Mouse (Mus musculus): ENCODE data around the gene Ptpn5.

The Ptpn5 gene

GRCm38 (mm10) chr7:47108779-47109189 lies 24.7 kb downstream of the Ptpn5 start:
- Histone ChIP-seq H3K9me3 (ENCODE audit: low read length) (no peaks in the 10 kb centered on the region), H3K36me3 (ENCODE audit: insufficient read depth, low read length) (no peaks in the 10 kb centered on the region), H3K27me3 (ENCODE audit: insufficient read depth, low read length) (peaks cover 9% of the 10 kb centered on the region; the same call in 1 of the 2 replicates), H3K4me3 (replicated peaks; ENCODE audit: low read length) (no peak overlapping the region), H3K4me1 (replicated peaks; ENCODE audit: low read depth, low read length) (0 out of 2 replicates have a peak, but pooled peaks cover 3% of the 10 kb centered on the region)
- no peak for TF ChIP-seq NANOG (IDR thresholded peaks at IDR 0.05; ENCODE audit: borderline replicate concordance, low read length)
- TF ChIP-seq POU5F1 (IDR thresholded peaks at IDR 0.05; ENCODE audit: borderline replicate concordance, low read length), result no peak
- no peak for TF ChIP-seq CTCF (conservative IDR thresholded peaks at IDR 0.05; ENCODE audit: low read length)

- Histone ChIP-seq H3K4me3 (replicated peaks; ENCODE audit: low read length) (no peak overlapping the region), H3K9me3 (ENCODE audit: low read length) (no peaks in the 10 kb centered on the region), H3K27me3 (ENCODE audit: insufficient read depth, low read length) (peaks cover 2% of the 10 kb centered on the region; the same call in 1 of the 2 replicates), H3K36me3 (ENCODE audit: insufficient read depth, low read length) (no peaks in the 10 kb centered on the region), H3K4me1 (replicated peaks; ENCODE audit: low read depth, low read length) (0 out of 2 replicates have a peak, but pooled peaks cover 5% of the 10 kb centered on the region)
- TF ChIP-seq POU5F1 (IDR thresholded peaks at IDR 0.05; ENCODE audit: borderline replicate concordance, low read length) (no peak), NANOG (IDR thresholded peaks at IDR 0.05; ENCODE audit: borderline replicate concordance, low read length) (no peak), CTCF (conservative IDR thresholded peaks at IDR 0.05; ENCODE audit: low read length) (no peak)
Observed at GRCm38 (mm10) chr7:47106949-47107348, 26.5 kb downstream of the Ptpn5 start.

DNA sequence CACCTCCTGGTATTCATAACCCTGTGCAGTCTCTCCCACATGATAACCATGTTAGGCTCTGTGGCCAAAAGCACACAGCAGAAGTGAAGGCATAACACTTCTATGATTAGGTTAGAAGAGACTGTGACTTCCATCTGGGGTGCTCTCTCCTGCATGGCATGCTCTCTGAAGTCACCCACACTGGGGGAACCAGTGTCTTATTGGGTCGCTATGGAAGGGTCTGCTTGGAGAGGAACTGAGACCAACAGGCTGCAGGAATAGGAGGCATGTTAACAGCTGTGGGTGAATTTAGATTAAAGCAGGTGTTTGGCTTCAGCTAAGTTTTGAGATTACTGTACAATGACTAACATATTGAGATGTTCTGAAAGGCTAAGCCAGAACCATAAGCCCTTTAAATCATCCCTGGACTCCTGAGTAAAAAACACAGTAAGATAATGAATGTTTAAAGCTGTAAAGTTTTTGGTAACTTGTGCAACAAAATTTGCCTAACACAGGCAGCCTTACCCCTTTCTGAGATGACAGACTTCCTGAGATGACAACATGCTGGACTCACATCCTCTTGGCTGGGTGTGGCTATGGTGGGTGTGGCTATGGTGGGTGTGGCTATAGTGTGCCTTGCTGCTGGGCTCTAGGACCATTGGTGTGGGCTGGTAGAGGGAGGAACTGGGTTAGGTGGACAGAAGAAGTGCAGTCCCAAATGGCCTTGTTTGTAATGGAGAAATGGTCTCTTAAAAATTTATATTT lies 29.6 kb downstream of the Ptpn5 start:
- Histone ChIP-seq H3K36me3 (ENCODE audit: insufficient read depth, low read length) (no peaks in the 10 kb centered on the region), H3K27me3 (ENCODE audit: insufficient read depth, low read length) (0 out of 2 replicates have a peak, but pooled peaks cover 2% of the 10 kb centered on the region), H3K4me3 (replicated peaks; ENCODE audit: low read length) (no peak overlapping the region), H3K4me1 (replicated peaks; ENCODE audit: low read depth, low read length) (peaks cover 6% of the 10 kb centered on the region; the same call in 1 of the 2 replicates), H3K9me3 (ENCODE audit: low read length) (no peaks in the 10 kb centered on the region)
- TF ChIP-seq NANOG (IDR thresholded peaks at IDR 0.05; ENCODE audit: borderline replicate concordance, low read length) (no peak), POU5F1 (IDR thresholded peaks at IDR 0.05; ENCODE audit: borderline replicate concordance, low read length) (no peak), CTCF (conservative IDR thresholded peaks at IDR 0.05; ENCODE audit: low read length) (no peak)

DNA sequence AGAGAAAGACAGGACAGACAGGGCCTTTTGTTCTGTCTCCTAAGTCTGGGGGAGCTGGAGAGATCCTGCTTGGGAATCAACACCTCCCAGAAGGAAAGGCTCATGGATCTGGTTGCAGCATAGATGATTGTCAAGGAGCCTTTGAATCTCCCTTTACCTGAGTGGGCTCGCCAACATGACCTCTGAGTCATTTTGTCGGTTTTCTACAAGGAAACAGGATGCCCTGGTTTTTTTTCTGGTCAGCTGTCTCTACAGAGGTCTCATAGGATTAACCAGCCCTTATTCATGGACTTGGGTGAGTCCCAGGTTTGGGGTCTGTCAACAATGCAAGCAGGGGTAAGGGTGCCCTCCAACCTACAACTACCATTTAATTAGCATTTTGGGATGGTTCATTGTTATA lies 30.5 kb downstream of the Ptpn5 start:
- no peaks in the 10 kb centered on the region for H3K36me3 ChIP-seq (ENCODE audit: insufficient read depth, low read length)
- TF ChIP-seq POU5F1 (IDR thresholded peaks at IDR 0.05; ENCODE audit: borderline replicate concordance, low read length) (no peak), CTCF (conservative IDR thresholded peaks at IDR 0.05; ENCODE audit: low read length) (no peak), NANOG (IDR thresholded peaks at IDR 0.05; ENCODE audit: borderline replicate concordance, low read length) (no peak)

GRCm38 (mm10) chr7:47100615-47101014 lies 32.9 kb downstream of the Ptpn5 start:
- no peak for TF ChIP-seq NANOG (IDR thresholded peaks at IDR 0.05; ENCODE audit: borderline replicate concordance, low read length)
- TF ChIP-seq POU5F1 (IDR thresholded peaks at IDR 0.05; ENCODE audit: borderline replicate concordance, low read length), result no peak
- TF ChIP-seq CTCF (conservative IDR thresholded peaks at IDR 0.05; ENCODE audit: low read length), result no peak
- no peak overlapping the region for H3K4me3 ChIP-seq (replicated peaks; ENCODE audit: low read length)
- H3K36me3 ChIP-seq (ENCODE audit: insufficient read depth, low read length), result no peaks in the 10 kb centered on the region
- no peaks in the 10 kb centered on the region for H3K9me3 ChIP-seq (ENCODE audit: low read length)
- H3K27me3 ChIP-seq (ENCODE audit: insufficient read depth, low read length), result no peaks in the 10 kb centered on the region
- peaks cover 34% of the 10 kb centered on the region for H3K4me1 ChIP-seq (replicated peaks; ENCODE audit: low read depth, low read length)

More for the DNA sequence above, 30.5 kb downstream of the Ptpn5 start:
- Histone ChIP-seq H3K27me3 (ENCODE audit: insufficient read depth, low read length) (0 out of 2 replicates have a peak, but pooled peaks cover 2% of the 10 kb centered on the region), H3K4me3 (replicated peaks; ENCODE audit: low read length) (no peak overlapping the region), H3K4me1 (replicated peaks; ENCODE audit: low read depth, low read length) (peaks cover 15% of the 10 kb centered on the region), H3K9me3 (ENCODE audit: low read length) (no peaks in the 10 kb centered on the region)

DNA sequence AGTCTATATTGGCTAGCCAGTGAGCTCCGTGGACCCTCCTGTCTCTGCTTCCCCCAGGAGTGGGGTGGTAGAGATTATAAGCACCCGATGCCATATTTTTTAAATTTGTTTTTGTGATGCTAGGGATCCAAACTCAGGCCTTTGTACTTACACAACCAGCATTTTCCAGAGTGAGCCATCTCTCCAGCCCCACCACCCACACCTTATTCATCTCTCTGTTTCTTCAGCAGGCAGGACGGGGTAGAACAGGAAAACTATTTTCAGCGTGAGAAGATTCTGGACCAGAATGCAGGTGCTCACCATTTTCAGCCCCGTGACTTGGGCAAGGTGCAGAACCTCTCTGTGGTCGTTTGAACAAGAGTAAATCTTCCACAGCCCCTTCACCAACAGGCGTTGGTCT lies 34.2 kb downstream of the Ptpn5 start:
- Histone ChIP-seq H3K4me1 (replicated peaks; ENCODE audit: low read depth, low read length) (peaks cover 47% of the 10 kb centered on the region), H3K36me3 (ENCODE audit: insufficient read depth, low read length) (no peaks in the 10 kb centered on the region), H3K9me3 (ENCODE audit: low read length) (no peaks in the 10 kb centered on the region), H3K4me3 (replicated peaks; ENCODE audit: low read length) (no peak overlapping the region), H3K27me3 (ENCODE audit: insufficient read depth, low read length) (no peaks in the 10 kb centered on the region)
- TF ChIP-seq NANOG (IDR thresholded peaks at IDR 0.05; ENCODE audit: borderline replicate concordance, low read length) (no peak), CTCF (conservative IDR thresholded peaks at IDR 0.05; ENCODE audit: low read length) (no peak), POU5F1 (IDR thresholded peaks at IDR 0.05; ENCODE audit: borderline replicate concordance, low read length) (no peak)

DNA sequence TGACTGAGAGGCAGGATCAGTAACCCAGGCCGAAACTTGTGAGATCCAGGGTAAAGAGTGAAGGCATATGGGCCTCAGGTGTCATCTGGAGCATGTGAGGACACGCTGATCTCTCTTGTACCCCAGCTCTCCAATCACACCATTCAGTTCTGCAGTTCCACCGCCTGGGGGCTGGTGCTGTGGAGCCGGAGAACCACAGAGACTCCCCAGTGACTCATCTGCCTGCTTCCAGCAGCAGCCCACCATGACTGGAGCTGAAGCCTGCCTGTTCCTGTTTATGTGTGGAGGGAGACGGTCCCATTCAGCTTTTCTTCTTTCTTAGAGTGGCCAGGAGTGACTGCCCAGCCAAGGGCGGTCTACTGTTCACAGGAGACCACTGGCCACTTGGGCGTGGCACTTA lies 35.4 kb downstream of the Ptpn5 start:
- TF ChIP-seq CTCF (conservative IDR thresholded peaks at IDR 0.05; ENCODE audit: low read length), result no peak
- TF ChIP-seq NANOG (IDR thresholded peaks at IDR 0.05; ENCODE audit: borderline replicate concordance, low read length), result no peak
- TF ChIP-seq POU5F1 (IDR thresholded peaks at IDR 0.05; ENCODE audit: borderline replicate concordance, low read length), result no peak
- peaks cover 54% of the 10 kb centered on the region for H3K4me1 ChIP-seq (replicated peaks; ENCODE audit: low read depth, low read length)

DNA sequence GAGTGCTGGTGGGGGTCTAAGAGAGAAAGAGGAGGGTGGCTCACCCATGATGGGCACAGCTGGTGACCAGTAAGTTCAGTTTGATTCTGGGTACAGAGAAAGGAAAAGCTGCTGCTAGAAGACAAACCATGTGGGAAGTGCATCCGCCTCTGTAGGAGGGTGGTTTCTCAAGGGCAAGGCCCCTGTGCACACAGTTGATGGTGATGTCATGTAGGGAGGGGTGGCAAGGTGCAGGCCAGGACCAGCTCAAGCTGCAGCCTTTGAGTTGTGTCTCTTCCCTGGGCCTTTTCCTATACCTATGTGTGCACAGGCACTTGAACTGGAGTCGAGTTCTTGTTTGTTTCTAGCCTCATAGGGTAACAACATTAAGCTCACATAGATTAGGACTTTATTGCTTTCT lies 38.5 kb downstream of the Ptpn5 start:
- Histone ChIP-seq H3K27me3 (ENCODE audit: insufficient read depth, low read length) (peaks cover 12% of the 10 kb centered on the region), H3K36me3 (ENCODE audit: insufficient read depth, low read length) (no peaks in the 10 kb centered on the region), H3K4me3 (replicated peaks; ENCODE audit: low read length) (no peak overlapping the region), H3K9me3 (ENCODE audit: low read length) (no peaks in the 10 kb centered on the region), H3K4me1 (replicated peaks; ENCODE audit: low read depth, low read length) (peaks cover 54% of the 10 kb centered on the region)
- no peak for TF ChIP-seq CTCF (conservative IDR thresholded peaks at IDR 0.05; ENCODE audit: low read length)
- TF ChIP-seq NANOG (IDR thresholded peaks at IDR 0.05; ENCODE audit: borderline replicate concordance, low read length), result no peak
- no peak for TF ChIP-seq POU5F1 (IDR thresholded peaks at IDR 0.05; ENCODE audit: borderline replicate concordance, low read length)

More for the DNA sequence above, 35.4 kb downstream of the Ptpn5 start:
- Histone ChIP-seq H3K9me3 (ENCODE audit: low read length) (no peaks in the 10 kb centered on the region), H3K27me3 (ENCODE audit: insufficient read depth, low read length) (no peaks in the 10 kb centered on the region), H3K36me3 (ENCODE audit: insufficient read depth, low read length) (no peaks in the 10 kb centered on the region), H3K4me3 (replicated peaks; ENCODE audit: low read length) (no peak overlapping the region)

Measured in E14TG2a.4 (cell line).